Mouse (Mus musculus) kidney, adult 18-20 months (tissue): Measurements from ENCODE around the gene Rab27a.

ENCODE experiments used
- DNase-seq: peaks from one replicate; pipeline ENCODE4 v3.0.0; 2021

Rab27a gene

DNA sequence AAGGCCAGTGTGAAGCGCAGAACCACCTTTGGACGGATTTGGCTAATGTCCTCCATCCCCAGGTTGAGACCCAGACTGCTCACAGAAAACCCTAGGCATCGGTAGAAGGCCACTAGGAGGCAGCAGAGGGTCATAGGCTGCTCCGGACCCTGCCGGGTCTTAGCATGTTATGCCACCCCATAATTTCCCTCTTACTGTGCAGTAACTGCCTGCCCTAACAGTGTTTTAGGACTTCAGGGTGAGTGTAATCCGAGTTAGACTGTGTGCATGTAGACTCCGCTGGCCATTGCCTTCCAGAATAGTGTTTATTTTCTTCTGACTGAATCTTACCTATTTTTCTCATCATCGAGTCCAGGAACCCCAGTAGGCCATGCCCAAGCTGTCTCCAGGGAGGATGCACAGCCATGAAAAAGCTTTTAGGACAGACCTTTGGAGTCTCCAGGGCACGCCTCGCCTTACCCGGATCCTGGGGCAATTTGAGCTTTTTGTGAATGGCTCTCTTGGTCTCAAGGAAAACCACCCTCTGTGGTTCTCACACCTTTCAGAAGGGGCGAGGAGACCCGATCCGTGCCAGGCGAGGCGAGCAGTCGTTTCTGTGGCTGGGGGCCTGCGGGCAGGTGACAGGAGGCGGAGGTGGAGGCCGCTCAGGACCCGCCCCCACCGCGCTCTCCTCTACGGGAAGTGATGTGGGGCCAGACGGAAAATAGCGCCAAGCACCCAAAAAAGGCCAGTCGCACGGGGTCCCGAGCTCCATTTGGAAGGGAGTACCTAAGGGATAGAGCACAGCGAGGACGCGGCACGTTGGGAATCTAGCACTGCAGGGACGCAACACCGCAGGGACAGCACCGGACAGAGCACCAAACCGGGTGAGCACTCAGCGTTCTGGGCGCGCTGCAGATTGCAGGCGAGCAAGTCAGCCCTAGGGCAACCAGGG is at the start of gene Rab27a:
Gene Rab27a, plus strand, starts transcription at position 709 of the 934 bp plus-strand sequence.
- DNase-seq = peak; percentile 88

DNA sequence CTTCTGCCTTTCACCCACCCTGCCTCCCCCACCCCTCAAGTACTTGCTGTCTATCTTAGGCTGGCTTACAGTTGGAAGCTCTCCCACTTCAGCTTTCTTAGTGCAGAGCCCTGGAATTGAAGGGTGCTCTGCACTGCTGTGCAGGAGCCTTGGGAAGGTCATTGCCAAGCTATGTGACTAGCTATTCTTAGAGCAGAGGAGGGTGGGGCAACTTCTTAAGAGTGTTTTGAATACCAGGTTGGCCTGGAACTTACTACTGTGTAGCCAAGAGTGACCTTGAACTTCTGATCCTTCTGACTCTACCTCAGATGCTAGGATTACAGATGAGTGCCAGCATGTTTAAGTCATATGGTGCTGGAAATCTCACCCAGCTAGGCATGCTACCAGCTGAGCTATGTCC is 48.5 kb upstream of the Rab27a start:
- DNase-seq = no peak

DNA sequence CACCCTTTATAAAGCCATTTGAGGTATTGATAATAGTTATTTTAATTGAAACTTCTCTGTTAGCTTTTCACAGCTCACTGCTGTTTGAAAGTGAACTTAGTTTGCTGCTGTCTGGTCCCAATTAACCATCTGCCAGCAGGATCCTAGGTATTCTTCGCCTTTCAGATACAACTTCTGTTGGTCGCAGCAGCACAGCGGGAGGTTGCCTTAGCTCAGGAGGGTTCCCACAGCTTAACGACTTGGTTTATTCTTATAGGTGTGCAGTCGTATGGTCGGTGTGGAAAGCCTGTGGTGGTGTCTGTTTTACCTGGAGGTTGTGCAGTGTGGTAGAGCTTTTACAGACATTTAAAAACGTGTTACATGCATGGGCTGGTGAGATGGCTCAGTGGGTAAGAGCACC is 47.8 kb upstream of the Rab27a start:
- no peak for DNase-seq

DNA sequence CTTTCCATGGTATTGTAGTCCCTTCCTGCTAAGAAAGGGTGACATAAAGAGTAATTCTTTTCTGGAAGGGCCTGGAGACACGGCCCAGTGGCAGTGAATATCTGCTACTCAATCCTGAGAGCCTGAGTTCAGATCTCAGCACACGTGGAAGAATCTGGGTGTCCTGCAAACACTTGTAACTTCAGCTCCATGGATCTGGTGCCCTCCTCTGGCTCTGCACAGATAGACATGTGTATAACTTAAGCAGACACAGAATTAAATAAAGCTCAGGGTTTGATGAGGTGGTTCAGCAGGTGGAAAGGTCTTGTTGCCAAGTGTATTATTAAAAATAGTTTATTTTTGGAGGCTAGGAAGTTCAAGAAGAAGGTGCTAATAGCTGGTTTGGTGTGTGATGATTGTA is 44.2 kb upstream of the Rab27a start:
- DNase-seq = no peak

DNA sequence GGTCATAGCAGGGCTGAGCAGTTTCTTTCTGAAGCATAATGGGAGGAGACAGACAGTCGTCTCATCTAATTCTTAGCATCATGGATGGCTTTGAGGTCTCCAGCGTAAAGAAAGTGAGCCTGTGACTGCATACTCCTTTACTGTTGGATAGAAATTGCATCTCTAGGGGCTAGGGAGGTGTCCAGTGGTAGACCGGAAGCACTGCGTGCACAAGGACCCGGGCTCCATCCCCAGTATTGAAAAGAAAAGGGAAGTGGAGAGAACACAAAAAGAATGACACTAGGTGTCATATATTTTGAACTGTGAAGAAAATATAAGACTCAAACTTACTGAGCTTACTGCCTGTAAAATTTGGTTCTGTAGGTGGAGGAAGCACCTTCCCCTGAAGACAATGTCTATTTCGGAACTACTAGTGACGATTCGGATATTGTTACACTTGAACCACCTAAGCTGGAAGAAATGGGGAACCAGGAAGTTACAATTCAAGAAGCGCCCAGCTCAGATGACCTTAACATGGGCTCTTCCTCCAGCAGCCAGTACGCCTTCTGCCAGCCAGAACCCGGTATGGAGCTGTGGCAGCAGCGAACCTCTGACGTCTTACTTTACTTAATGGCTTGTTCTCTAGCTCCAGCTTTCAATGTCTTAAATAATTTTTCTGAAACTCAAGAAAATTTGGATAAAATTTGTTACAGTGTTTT is 43.2 kb upstream of the Rab27a start:
- DNase-seq = no peak

DNA sequence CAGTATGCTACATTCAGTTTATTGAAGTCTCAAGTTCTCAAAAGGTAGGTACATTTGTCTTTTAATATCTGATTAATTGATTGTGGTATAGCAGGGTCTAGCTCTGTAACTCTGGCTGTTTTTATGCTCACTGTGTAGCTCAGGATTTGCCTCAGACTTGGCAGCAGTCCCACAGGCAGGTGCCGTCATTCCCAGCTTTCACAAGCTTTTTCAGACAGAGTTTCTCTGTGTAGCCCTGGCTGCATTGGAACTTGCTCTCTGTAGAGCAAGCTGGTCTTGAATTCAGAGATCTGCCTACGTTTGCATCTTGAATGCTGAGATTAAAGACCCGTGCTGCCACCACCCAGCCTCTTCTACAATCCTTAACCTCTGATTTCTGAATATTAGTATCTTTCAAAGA is 42.5 kb upstream of the Rab27a start:
- DNase-seq = no peak

DNA sequence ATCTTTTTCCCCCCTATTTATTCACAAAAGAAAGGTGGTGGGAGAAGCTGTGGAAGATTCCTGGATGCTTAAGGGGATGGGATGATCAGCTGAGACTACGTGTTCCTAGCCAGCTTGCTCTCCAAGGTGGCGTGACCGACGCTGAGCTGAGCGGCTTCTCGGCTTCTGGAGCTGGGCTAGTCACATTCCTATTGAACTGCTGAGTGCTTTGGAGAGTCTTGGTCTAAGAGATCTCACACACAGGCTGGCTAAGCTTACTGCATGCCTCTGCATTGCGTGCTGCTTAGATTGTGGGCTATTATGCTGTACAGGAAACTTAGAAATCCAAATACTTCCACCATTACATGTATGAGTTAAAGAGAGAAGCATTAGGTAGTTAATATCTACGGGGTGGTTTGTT is 40.6 kb upstream of the Rab27a start:
- DNase-seq = no peak

DNA sequence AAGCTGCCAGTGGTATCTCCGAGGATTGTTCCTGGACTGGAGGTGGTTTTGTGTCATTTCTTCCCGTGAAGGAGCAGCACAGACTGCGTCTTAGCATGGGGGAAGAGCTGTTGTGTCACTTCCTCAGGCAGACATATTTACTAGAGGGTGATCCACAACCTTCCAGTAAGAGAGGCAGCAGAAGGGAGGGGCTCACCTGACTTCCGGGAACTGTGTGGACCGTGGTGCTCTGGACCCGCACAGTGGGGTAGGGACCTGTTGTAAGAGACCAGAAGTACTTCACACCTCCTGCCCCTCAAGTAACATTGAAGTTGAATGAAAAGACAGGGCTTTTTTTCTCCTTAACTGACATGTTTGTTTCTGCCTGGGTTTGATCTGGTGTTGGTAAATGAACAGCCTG is 39.5 kb upstream of the Rab27a start:
- no peak for DNase-seq

DNA sequence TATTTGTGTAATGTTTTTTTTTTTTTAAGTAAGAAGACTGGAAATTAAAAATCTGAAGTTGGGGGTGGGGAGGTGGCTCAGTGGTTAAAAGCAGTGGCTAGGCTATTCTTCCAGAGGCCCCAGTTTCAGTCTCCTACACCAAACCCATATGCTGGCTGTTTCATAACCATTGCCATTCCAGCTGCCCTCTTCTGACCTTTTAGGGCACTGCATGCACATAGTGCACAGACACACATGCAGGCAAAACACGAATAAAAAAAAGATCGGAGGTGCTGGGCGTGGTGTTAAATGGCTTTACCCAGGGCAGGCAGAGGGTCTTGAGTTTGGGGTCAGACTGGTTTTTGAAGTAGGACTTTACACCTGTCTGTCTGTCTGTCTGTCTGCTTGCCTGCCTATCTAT is 38.5 kb upstream of the Rab27a start:
- no peak for DNase-seq

DNA sequence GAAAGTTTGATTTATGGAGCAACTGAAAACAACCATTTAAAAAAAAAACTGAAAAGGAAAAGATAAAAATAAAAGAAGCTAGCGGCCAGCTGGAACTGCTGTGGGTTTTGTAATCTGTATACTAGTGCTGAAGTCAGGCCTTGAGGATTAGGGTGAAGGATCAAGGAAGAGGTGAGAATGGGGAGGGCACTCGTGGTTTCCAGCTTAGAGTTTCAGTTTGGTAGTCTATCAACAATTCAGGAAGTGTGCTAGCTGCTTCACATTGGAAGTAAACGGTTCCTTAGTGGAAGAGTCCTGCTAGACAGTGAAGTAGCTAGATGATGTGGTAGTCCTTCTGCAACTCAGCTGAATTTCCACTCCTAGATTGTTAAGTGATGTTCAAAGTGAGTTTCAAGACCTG is 36.3 kb upstream of the Rab27a start:
- no peak for DNase-seq

DNA sequence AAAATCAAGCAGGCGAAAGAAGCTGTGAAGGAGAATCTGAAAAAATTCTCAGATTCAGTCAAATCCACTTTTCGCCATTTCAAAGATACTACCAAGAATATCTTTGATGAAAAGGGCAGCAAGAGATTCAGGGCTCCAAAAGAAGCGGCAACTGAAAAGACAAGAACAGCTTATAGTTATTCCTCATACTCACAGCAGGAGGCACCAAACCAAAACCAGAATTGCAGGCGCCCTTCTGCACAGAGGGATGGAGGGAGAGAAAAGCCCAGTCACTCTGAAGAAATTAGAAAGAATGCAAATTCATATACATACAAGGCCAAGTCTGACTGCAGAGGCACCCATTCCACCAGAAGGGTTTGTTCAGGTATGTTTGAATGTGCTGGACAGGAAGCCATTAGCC is 32.0 kb upstream of the Rab27a start:
- no peak for DNase-seq

DNA sequence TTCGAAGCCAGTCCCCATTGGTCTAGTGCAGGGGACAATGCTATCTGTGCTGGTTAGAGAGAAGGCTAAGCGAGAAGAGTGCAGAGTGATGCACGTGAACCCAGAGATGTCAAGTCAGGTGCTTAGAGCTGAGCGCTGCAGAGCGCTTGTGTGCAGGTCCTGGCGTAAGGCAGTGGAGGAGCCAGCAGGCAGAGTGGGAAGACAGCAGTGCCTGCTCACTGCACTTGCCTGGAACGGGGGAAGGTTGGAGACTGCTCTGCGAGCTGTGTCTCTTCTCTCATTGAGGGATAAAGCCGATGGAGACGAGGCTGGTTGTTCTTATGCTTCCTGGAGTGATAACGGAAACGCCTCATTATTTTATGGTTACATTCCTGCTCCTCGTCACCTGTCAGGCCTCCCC is 29.9 kb upstream of the Rab27a start:
- DNase-seq = no peak

DNA sequence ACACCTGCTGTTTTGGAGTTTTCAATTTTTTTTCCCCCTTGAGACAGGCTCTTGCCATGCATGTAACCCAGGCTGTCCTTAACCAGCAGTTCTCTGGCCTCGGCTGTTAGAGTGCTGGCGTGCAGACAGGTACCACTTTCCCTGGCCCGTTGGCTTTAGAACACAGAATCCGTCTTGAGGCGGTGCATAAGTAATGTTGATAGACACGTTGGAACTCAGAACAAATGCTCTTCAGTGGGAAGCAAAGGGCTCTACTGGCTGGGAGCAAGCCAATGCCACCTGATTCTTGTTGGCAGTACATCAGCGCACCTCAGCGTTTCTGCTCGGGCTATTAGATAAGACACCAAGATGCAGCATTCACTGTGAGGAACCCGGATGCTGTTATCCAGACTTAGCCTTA is 24.8 kb upstream of the Rab27a start:
- DNase-seq = no peak

DNA sequence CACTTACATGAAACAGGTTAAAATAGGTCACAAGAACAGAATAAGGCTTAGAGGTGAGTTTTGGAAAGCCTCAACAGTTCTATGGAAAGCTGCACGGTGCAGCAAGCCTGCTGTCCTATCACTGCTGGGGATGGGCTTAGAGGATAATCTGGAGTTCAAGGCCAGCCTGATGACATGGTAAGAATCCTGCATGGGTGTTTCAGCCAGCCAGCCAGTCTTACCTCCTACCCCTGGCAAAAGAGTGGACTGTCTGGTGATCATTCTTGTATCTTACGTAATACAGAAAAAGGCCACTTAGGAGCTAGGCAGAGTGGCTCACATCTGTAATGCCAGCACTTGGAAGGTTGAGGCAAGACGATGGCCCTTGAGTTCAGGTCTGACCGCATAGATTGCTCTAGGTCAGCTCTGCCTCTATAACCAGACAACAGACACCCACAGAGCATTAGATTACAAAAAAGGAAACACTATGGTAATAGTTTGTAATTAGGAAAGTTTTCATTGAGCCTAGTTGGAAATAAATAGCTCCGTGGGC is 24.0 kb upstream of the Rab27a start:
- no peak for DNase-seq

DNA sequence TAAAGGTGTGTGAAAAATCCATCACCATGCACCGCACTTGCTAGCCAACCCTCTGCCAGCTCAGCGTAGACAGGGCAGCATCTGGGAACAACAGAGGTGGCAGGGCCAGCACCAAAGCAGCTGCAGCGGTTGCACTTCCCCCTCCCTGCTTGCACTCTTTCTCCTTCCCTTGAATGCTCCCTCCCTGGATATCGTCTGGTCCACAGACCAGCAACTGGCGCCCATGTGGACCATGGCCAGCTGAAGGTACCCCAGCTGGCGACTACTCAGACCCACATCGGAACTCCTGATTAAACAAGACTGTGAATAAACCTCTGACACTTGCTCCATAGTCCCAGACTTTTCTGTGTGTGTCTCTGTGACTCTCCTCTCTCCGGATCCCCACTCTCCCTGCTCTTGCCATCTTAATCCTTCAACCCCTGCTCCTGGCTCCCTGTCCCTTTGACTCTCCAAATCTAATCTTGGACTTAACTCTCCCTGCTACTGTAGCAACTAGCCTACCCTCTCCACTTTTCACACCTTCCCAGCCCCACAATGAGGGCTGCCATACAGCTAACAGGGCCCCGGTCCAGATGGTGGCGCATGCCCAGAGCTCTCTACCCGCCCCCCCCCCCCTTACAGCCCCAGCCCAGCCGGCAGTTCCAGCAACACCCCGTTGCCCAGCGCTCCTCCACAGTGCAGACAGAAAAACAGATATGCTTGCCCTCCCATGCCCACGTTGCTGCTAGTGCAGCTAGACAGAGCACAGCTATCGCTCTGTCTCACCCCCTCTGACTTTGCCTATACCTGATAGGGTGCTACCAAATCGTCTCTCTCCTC is 18.6 kb upstream of the Rab27a start:
- DNase-seq = no peak

DNA sequence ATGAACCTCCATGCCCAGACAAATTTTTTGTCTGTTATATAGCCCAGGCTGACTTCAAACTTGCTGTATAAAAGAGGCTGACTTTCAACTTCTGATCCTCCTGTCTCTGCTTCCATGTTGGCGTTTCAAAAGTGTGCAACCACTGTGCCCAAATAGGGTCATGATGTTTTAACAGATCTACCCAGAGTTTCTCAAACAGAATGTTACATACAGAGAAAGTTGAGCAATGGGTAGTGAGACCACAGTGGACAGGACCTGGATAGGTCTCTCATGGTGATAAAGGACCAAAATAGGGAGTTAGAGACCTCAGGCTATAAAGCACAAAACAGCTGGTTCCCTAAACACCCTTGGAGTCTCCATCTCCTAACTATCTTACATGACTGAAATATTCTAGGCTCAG is 14.2 kb upstream of the Rab27a start:
- no peak for DNase-seq

DNA sequence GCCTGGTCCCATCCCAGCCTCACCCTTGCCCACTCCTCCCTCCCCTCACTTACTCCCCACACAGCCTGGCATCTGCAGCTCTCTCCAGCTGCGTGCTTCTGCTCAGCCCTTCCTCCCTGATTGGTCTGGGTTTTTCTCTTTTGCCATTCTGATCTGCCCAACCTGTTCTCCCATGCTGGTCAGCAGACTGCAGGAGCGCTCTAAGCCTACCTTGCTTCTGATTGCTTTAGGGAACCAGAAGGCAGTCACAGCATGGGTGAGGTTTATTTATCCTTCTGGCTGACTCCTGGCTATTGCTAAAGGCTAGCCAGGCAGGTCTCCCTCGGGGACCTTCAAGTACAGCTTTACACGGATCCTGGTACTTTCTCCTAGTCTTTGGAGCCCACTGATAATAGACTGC is 13.2 kb upstream of the Rab27a start:
- no peak for DNase-seq

DNA sequence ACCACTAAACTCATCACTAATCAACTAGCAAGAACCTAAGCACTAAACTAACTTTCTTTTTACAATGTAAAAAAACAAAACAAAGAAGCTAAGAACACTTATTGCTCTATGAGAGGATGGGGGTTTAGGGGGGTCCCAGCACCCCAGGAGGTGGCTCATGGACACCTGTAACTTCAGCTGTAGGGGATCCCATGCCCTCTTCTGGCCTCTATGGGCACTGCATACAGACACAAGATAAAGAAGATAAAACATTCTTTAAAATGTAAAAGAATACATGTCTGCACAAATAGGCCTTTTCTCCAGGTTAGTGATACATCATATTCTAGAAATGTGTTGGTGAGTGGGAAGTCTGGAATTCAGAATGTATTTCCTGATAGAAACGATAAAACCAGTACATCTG is 11.2 kb upstream of the Rab27a start:
- DNase-seq = no peak

DNA sequence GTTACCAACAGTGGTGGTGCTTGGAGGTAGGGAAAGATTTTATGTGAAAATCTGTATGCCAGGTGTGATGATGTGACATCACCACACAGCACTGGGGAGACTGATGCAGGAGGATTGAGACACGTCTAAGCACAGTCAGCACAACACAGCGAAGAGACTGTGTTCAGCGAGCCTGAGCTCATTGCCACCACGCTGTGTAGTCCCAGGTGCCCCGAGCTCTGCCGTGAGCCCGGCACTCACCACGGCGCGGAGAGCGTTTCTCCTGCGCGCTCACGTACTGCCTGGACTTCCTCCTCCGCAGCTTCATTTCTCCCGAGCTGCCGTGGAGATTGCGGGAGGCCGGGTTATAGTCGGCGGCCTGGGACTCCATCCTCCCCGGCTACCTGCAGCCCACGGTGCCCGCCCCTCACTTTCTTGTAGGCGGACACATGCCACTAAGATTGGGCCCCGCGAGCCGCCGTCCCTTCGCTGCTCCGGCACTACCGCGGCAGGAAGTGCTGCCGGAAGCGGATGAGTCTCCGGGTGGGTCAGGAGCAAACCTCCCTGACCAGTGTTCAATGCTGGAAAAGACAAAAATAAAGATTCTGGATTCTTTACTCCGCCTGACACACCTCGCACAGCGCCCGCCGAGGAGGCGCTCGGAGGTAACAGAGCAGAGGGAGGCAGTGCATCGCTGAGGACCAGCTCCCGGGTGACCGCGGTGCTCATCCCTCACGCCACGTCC is 5.3 kb upstream of the Rab27a start:
- peak; percentile 95 for DNase-seq

DNA sequence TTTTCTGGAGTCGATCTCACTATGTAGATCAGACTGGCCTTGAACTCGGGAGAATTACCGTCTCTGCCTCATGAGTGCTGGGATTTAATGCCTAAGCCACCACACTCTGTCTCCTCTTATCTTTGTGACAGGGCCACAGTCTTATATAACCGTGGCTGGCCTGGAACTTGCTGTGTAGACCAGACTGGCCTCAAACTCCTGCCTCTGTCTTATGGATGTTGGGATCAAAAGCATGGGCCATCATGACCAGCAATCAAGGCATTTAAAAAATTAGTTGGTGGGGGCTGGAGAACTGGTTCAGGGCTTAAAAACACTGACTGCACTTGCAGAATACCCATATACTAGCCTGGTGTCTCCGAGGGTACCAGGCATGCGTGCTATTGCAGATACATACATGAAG is 4.6 kb upstream of the Rab27a start, which contains the start of gene Pigb:
Gene Pigb, minus strand, starts transcription at position 299 of the 400 bp plus-strand sequence.
- peak; percentile 7 for DNase-seq

DNA sequence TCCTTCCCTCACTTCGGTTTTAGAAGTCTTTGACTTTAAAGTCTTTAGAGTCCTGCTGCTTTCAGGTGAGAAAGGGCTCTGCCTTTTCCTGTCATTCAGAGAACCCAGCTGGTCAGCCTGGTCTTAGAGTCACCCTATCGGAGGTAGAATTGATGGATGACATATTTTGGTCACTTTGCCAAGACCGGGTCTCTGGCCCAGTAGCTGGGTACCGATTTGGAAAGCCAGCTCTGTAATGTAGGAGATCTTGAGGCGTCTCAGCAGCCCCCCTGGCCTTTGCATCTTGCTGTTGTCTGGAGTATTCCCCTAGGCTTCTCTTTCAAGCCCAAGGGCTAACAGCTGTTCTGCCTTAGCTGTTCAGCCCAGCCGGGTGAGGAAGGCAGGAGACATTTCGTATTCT is 550 bp downstream of the Rab27a start:
- DNase-seq = peak; percentile 16

DNA sequence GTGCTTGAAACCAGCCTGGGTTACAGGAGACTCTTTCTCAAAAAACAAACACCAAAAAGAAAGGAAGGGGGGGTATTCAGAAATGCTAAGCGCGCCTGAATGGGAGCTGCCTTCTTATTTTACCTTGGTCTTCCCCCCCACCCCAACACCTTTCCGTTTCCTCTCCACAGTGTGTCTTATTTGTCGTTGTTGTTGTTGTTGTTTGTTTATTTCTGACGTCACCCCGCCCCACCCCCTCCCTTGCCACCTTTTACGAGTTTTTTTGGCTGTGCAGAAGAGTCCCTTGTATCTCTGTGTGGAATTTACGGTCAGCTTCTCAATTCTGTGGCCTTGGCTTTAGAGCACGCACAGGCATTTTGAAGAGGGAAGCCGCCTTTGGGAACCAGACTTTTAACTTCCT is 1.1 kb downstream of the Rab27a start:
- DNase-seq = no peak
